Mouse (Mus musculus) urinary bladder, postnatal 36 days (tissue): ENCODE data around the gene Urah.

Experiments
- DNase-seq, 2 experiments: peaks; one replicate each; pipeline ENCODE4 v3.0.0; 2022; ENCODE audit warnings: low spot score in 2 of 2, mixed read lengths in 1 of 2

Urah gene

GRCm38 (mm10) chr7:140834968-140835757 lies at the start of gene Urah:
TSS of gene Urah (plus strand) at chr7:140835018.
- DNase-seq, result peak; percentile 68 to 79

DNA sequence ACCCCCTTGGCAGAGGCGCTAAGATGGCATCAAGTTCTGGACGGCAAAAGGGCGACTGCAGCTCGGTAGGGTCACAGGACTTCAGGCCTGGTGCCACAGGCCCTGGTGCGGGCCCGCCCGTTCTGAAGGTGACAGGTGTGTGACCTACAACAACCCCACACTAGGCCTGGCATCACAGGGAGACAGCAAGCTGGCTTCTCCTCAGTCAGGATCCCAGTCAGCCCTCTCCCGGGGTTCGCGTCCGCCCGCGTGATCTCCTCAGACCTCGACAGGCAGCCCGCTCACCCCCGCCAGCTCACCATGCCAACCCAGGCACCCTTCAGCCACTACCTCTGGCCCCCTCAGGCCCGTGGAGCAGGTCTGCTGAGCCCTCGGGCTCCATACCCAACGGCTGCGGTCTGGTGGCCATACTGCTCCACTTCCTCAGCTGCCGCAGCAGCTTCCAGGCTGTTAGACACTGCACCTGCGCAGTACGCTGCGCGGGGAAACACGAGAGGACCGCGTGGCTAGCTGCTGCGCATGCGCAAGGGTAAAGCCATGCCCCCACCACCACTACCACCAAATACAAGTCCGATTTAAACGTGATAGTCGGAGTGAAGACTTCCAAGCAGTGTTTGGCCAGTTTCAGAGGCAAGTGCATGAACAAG lies 47.3 kb upstream of the Urah start, which contains the start of gene Syce1:
TSS of gene Syce1 (minus strand) at position 447 of the 647 bp plus-strand sequence.
- DNase-seq, result no peak

DNA sequence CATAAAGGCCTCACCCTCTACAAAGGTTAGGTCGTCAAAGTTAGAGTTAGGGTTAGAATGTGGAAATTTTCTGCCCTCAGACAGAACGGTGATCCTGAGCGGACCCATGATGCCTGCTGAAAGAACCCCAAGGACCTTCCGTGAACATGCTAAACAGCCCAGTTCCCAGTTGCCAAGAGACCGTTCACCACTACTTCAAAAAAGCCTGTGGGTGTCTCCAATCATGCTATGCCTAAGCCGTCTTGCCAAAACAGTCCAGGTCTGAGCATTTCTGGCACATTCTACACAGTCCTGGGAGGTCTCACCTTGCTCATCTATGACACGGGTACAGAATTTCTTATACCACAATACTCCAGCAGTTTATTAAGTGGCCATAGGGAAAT lies 46.8 kb upstream of the Urah start:
- DNase-seq, result no peak

DNA sequence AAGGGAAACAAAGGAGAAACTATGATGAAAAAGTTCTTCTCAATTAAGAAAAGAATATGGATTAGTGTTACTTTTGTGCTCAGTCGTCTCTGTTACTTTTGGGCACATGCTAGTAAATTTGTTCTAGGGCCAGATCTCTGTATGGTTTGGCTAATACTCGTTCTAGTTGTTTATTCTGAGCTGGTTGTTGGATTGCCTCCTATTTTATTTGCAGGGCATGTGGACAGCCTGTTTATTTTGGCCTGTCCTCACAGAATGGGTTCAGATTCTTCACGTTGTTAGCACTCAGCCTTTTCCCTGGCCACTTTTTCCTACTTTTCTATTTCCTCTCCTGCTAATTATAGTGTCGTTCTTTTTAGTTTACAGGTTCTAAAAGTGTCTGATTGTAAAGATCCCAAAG lies 41.3 kb upstream of the Urah start:
- no peak for DNase-seq

DNA sequence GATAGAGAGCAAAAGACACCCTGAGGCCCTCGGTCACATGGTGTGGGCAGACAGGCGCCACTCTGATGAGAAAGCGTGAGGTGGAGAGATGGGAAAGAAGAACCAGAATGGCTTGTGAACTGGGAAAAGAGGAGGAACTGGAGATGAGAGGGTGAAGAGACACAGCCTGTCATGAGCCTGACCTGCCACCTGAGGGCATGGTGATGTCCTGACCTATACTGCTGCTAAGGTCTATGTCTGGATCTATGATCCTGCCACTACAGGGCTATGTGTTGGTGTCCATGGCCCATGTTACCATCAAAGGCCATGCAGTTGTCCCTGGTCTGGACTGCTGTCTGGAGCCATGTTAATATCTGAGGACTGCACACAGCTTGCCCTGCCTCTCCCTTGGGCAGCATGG lies 37.2 kb upstream of the Urah start:
- DNase-seq, result no peak

DNA sequence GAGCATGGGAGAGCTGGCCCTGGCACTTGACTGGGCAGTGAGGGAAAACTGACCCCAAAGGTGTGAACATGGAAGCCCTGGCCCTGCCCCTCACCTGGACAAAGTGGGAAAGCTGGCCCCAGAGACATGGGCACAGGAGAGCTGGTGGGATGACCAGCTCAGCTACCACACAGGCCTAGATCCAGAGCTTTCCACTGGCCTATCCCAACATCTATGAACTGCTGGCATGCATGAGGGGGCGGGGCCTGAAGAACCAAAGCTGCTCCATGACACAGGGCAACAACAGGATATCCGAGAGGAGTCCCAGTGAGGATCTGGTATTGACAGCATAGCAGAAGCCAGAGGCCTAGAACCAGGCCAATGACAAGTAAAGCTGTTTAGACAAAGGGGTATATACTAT lies 36.6 kb upstream of the Urah start:
- no peak for DNase-seq

DNA sequence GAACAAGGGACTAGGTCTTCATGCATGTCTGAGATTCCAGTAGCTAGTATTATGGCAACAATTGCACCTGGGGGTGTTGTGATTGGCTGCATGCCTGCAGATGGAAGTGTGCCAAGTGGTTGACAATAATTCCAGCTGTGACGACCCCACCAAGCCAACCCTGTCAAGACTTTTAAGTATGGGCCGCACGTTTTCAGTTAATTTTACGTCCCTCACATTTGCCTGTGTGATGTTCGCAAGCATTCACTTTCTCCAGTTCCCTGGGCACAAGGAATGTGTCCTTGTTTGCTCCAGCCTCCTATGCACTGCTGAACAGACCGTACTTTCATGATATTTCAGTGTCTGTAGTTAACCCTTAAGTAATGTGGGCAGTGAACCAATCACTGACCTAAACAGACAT lies 32.2 kb upstream of the Urah start:
- DNase-seq, result no peak

GRCm38 (mm10) chr7:140805704-140806103 lies 29.1 kb upstream of the Urah start:
- peak in 1 of 2 experiments; percentile 38 for DNase-seq

DNA sequence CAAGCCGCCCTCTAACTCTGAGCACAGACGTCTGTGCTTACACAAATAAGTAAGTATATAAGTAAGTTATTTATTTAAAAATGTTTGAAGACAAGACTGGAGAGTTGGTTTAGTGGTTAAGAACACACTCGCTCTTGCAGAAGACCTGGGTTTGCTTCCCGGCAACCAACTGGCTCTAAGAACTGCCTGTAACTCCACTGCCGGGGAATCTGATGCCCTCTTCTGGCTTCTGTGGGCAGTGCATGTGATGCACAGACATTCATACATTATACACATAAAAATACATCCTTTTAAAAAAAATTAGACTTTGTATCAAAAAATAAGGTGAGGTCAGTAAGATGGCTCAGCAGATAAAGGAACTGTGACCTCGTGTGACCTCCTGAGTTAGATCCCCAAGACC lies 24.3 kb upstream of the Urah start:
- DNase-seq, result no peak

GRCm38 (mm10) chr7:140811714-140812113 lies 23.1 kb upstream of the Urah start:
- no peak for DNase-seq

GRCm38 (mm10) chr7:140812850-140813249 lies 22.0 kb upstream of the Urah start:
- DNase-seq, result no peak

DNA sequence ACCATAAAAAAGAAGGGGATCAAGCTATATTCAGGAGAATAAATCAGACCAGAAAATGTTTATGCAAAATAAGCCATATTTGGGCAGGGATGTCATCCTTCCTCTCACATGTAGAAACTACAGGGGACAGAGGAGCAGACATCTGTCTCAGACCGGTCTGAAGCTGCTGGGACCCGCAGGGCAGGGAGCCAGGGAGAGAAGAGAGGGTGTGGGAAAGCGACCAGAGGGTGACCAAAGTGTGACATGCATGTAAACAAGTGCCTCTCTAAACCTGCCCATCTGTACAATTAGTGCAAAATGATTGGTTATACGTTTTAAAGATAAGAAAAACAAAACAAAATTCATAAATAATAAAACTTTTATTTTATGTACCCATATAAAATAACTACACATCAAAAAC lies 14.6 kb upstream of the Urah start:
- DNase-seq, result no peak

GRCm38 (mm10) chr7:140821305-140821652 lies 13.5 kb upstream of the Urah start:
- DNase-seq, result no peak

DNA sequence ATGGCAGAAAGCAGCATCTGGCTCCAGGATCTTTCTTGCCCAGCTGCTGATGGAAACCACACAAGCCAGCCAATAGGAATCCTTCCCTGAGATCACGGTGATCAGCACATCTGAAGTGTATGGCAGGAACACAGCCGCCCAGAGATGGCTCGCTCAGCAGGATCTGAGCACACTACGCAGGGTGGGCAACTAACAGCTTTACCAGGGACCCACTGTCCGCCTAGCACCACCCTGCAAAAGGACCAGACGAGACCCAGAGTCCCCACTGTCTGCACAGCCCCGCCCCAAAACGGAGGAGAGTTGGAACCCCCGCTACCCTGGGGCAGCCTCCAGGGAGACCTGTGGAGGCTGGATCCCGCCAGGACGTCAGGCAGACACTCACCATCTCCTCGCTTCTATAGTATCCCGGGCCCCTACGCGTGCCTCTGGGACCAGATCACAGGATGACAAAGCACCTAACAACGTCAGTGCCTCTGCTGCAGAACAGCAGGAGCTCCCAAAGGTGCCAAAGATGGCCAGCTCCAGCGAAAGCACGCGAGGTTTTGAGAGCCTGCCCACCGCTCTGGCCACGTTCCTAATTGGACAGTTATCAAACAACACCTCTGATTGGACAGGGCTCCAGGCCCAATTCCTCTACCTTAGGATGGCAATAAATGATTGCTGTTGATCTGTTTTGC lies 13.0 kb upstream of the Urah start, which contains the start of gene Zfp941:
TSS of gene Zfp941 (minus strand) at position 526 of the 677 bp plus-strand sequence.
- no peak for DNase-seq

GRCm38 (mm10) chr7:140822731-140823130 lies 12.1 kb upstream of the Urah start:
- DNase-seq, result no peak

- DNase-seq, result no peak
Observed at GRCm38 (mm10) chr7:140828171-140828881, 6.5 kb upstream of the Urah start.

DNA sequence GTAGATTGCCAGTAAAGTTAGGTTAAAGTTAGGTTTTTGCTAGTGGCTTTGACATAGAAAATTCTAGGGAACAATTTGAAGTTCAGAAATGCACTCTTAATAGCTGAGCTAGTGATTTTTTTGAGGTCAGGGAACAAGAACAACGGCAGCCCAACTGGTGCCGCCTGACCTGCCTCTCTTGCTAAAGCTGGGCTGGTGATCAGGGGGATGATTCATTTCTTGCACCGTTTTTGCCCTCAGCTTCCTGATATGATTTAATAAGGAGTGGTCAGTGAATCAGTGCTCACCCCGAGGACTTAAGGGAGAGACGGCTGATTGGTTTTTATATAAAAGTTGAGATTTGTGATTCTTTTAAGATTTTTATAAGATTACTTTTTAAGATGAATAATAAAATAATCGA lies 3.4 kb upstream of the Urah start:
- no peak for DNase-seq

GRCm38 (mm10) chr7:140833341-140833740 lies 1.5 kb upstream of the Urah start:
- DNase-seq, result no peak

GRCm38 (mm10) chr7:140835758-140836087 lies 905 bp downstream of the Urah start:
- DNase-seq, result no peak

GRCm38 (mm10) chr7:140836243-140837115 lies 1.7 kb downstream of the Urah start:
- DNase-seq, result no peak

- DNase-seq, result no peak
Observed at GRCm38 (mm10) chr7:140839556-140839955, 4.7 kb downstream of the Urah start.
